ENCODE assay signal across 25 mouse cellular contexts in genomic region chr10:5511403-5511802, GRCm38 (mm10).
"Had no signal": no experiment of that assay in that cellular context is flagged by ENCODE, and none has a peak within 500 bp of the region (broad histone marks: within the 10 kb centered on the region; RNA-seq: fewer than 3 reads in every experiment).

No protein-coding gene starts in this region.

- ATAC-seq: forebrain, embryonic 13.5 days; forebrain, embryonic 14.5 days; forebrain, embryonic 15.5 days; forebrain, embryonic 16.5 days; forebrain, postnatal 0 days had no signal

- DNase-seq: cerebellum, postnatal 10 days; cerebellum, postnatal 14 days; cerebellum, postnatal 36 days; embryo, embryonic 11 days; forebrain, postnatal 0 days; gastrocnemius, adult 2 months; gastrocnemius, postnatal 10 days; gastrocnemius, postnatal 14 days; gastrocnemius, postnatal 25 days; gastrocnemius, postnatal 36 days; heart, adult 11 months; heart, adult 18-20 months; heart, adult 2 months had no signal

- H3K27me3 ChIP-seq: embryonic facial prominence, embryonic 12.5 days; embryonic facial prominence, embryonic 13.5 days; embryonic facial prominence, embryonic 15.5 days; forebrain, embryonic 12.5 days; forebrain, embryonic 13.5 days; forebrain, embryonic 15.5 days had no signal

- H3K4me3 ChIP-seq: embryonic facial prominence, embryonic 10.5 days; embryonic facial prominence, embryonic 12.5 days; embryonic facial prominence, embryonic 13.5 days; embryonic facial prominence, embryonic 15.5 days; erythroblast, embryonic 14.5 days; forebrain, embryonic 10.5 days; forebrain, embryonic 12.5 days; forebrain, embryonic 13.5 days; forebrain, embryonic 15.5 days; gastrocnemius, adult 2 months; heart, adult 2 months; heart, embryonic 10.5 days had no signal

- H3K27ac ChIP-seq: embryonic facial prominence, embryonic 10.5 days; embryonic facial prominence, embryonic 12.5 days; embryonic facial prominence, embryonic 13.5 days; embryonic facial prominence, embryonic 15.5 days; forebrain, embryonic 10.5 days; forebrain, embryonic 12.5 days; forebrain, embryonic 13.5 days; forebrain, embryonic 15.5 days; gastrocnemius, adult 2 months; heart, adult 2 months; heart, embryonic 10.5 days had no signal

- H3K4me1 ChIP-seq: embryonic facial prominence, embryonic 10.5 days; embryonic facial prominence, embryonic 12.5 days; embryonic facial prominence, embryonic 13.5 days; embryonic facial prominence, embryonic 15.5 days; forebrain, embryonic 12.5 days; forebrain, embryonic 13.5 days; forebrain, embryonic 15.5 days had no signal
